Mouse (Mus musculus) forebrain, embryonic 10.5 days (tissue): ENCODE data around the gene Foxl1. TPM values are rescaled to one million over a fixed set of nuclear protein-coding genes. Genes with fewer than 3 reads are reported as not detected.

ENCODE experiments used
- DNase-seq: peaks from one replicate; pipeline ENCODE4 v3.0.0-alpha.2; 2017; ENCODE audit warnings: low spot score; ENCODE audit errors: extremely low spot score
- H3K27ac ChIP-seq: fragments of 300-500 bp; sonication (generic); 2 replicates; pipeline ENCODE4 v1.5.1; 2016; ENCODE audit warnings: mild to moderate bottlenecking
- H3K27me3 ChIP-seq: fragments of 300-500 bp; sonication (generic); 2 replicates; pipeline ENCODE4 v1.6.1; 2016; ENCODE audit warnings: mild to moderate bottlenecking; ENCODE audit not compliant: poor library complexity, severe bottlenecking
- H3K36me3 ChIP-seq: fragments of 300-500 bp; sonication (generic); replicated peaks from 2 replicates; pipeline ENCODE4 v1.6.1; 2016; ENCODE audit warnings: mild to moderate bottlenecking, moderate library complexity
- H3K4me1 ChIP-seq: fragments of 300-500 bp; sonication (generic); 2 replicates; pipeline ENCODE4 v1.6.1; 2016
- H3K4me3 ChIP-seq: fragments of 300-500 bp; sonication (generic); 2 replicates; pipeline ENCODE4 v1.5.1; 2016; ENCODE audit warnings: mild to moderate bottlenecking, moderate library complexity
- H3K9me3 ChIP-seq: fragments of 300-500 bp; sonication (generic); 2 replicates; pipeline ENCODE4 v1.6.1; 2016; ENCODE audit warnings: mild to moderate bottlenecking, moderate library complexity
- WGBS: fragments of 180-500 bp; shearing (Covaris S2); methylation state at CpG from one replicate; pipeline ENCODE4 v1.1.7; 2016; 5-methylcytosine and 5-hydroxymethylcytosine counted together
- polyA plus RNA-seq: library from polyadenylated mRNA; unstranded; fragments of >200 nt; fragmentation: Nextera tagmentation; extraction: Ambion mirVana; gene quantifications from 2 replicates; pipeline ENCODE4 v1.2.1, GENCODE M21; 2016

Foxl1 gene
- polyA plus RNA-seq, 1 experiment from 2014 or later = 0.76 TPM

- WGBS = 11% methylated on average over 5 of the region's 5 CpGs
- H3K27ac ChIP-seq = peak overlapping the region; percentile 90
- peaks cover 29% of the 10 kb centered on the region for H3K36me3 ChIP-seq
- H3K27me3 ChIP-seq = peaks cover 45% of the 10 kb centered on the region
- peaks cover 31% of the 10 kb centered on the region for H3K4me1 ChIP-seq
- no peaks in the 10 kb centered on the region for H3K9me3 ChIP-seq
- H3K4me3 ChIP-seq = peak overlapping the region; percentile 82
- DNase-seq = no peak
These were observed 19.1 kb upstream of the Foxl1 start for GRCm38 (mm10) chr8:121108657-121109056.

GRCm38 (mm10) chr8:121111145-121111907 lies 16.4 kb upstream of the Foxl1 start:
- no peak for DNase-seq
- peaks cover 35% of the 10 kb centered on the region for H3K4me1 ChIP-seq
- H3K36me3 ChIP-seq = peaks cover 3% of the 10 kb centered on the region
- H3K4me3 ChIP-seq = no peak overlapping the region
- no peaks in the 10 kb centered on the region for H3K9me3 ChIP-seq
- H3K27ac ChIP-seq = no peak overlapping the region
- H3K27me3 ChIP-seq = peaks cover 72% of the 10 kb centered on the region
- 50% methylated on average over 7 of the region's 7 CpGs for WGBS

- Histone ChIP-seq H3K4me3 (no peak overlapping the region), H3K9me3 (no peaks in the 10 kb centered on the region), H3K27ac (no peak overlapping the region), H3K27me3 (peaks cover 91% of the 10 kb centered on the region), H3K4me1 (peaks cover 38% of the 10 kb centered on the region), H3K36me3 (no peaks in the 10 kb centered on the region)
- WGBS = 2% methylated on average over 21 of the region's 21 CpGs
- DNase-seq = peak; percentile 95
These were observed 14.5 kb upstream of the Foxl1 start for GRCm38 (mm10) chr8:121113261-121113660.

GRCm38 (mm10) chr8:121115136-121115535 lies 12.6 kb upstream of the Foxl1 start:
- DNase-seq = peak; percentile 45
- Histone ChIP-seq H3K9me3 (no peaks in the 10 kb centered on the region), H3K4me3 (peak overlapping the region; percentile 19), H3K27me3 (peaks cover 100% of the 10 kb centered on the region), H3K4me1 (peaks cover 33% of the 10 kb centered on the region), H3K27ac (no peak overlapping the region), H3K36me3 (no peaks in the 10 kb centered on the region)
- under 1% methylated on average over 25 of the region's 25 CpGs for WGBS

- Histone ChIP-seq H3K9me3 (no peaks in the 10 kb centered on the region), H3K27ac (peak within 1 kb of the TSS; percentile 71), H3K36me3 (no peaks in the 10 kb centered on the region), H3K27me3 (peaks cover 100% of the 10 kb centered on the region), H3K4me3 (peak within 1 kb of the TSS; percentile 58), H3K4me1 (peaks cover 39% of the 10 kb centered on the region)
- peak; percentile 84 for DNase-seq
- whole genome bisulfite sequencing = under 1% methylated on average over 25 of the region's 25 CpGs
These were observed 11.8 kb upstream of the Foxl1 start, which contains the start of gene Foxc2 for GRCm38 (mm10) chr8:121115948-121116347. TSS of gene Foxc2 (plus strand) at chr8:121116171.

- H3K4me3 ChIP-seq = peak overlapping the region; percentile 58
- H3K9me3 ChIP-seq = no peaks in the 10 kb centered on the region
- peaks cover 100% of the 10 kb centered on the region for H3K27me3 ChIP-seq
- DNase-seq = peak; percentile 58
- H3K4me1 ChIP-seq = peaks cover 39% of the 10 kb centered on the region
- under 1% methylated on average over 55 of the region's 55 CpGs for WGBS
- H3K36me3 ChIP-seq = no peaks in the 10 kb centered on the region
- H3K27ac ChIP-seq = peak overlapping the region; percentile 71
These were observed 11.1 kb upstream of the Foxl1 start for GRCm38 (mm10) chr8:121116591-121117185.

GRCm38 (mm10) chr8:121117186-121117651 lies 10.5 kb upstream of the Foxl1 start:
- Histone ChIP-seq H3K36me3 (no peaks in the 10 kb centered on the region), H3K4me3 (peak overlapping the region; percentile 58), H3K9me3 (no peaks in the 10 kb centered on the region), H3K27me3 (peaks cover 100% of the 10 kb centered on the region), H3K4me1 (peaks cover 39% of the 10 kb centered on the region), H3K27ac (peak overlapping the region; percentile 71)
- peak; percentile 30 for DNase-seq
- under 1% methylated on average over 62 of the region's 62 CpGs for WGBS

- H3K4me1 ChIP-seq = peaks cover 44% of the 10 kb centered on the region
- H3K9me3 ChIP-seq = no peaks in the 10 kb centered on the region
- DNase-seq = peak; percentile 51
- H3K4me3 ChIP-seq = peak overlapping the region; percentile 58
- under 1% methylated on average over 28 of the region's 28 CpGs for WGBS
- peaks cover 100% of the 10 kb centered on the region for H3K27me3 ChIP-seq
- peak overlapping the region; percentile 71 for H3K27ac ChIP-seq
- H3K36me3 ChIP-seq = no peaks in the 10 kb centered on the region
These were observed 9.8 kb upstream of the Foxl1 start for GRCm38 (mm10) chr8:121117906-121118305.

- Histone ChIP-seq H3K27ac (no peak overlapping the region), H3K4me3 (peak overlapping the region; percentile 58), H3K4me1 (peaks cover 41% of the 10 kb centered on the region), H3K9me3 (no peaks in the 10 kb centered on the region), H3K36me3 (no peaks in the 10 kb centered on the region), H3K27me3 (peaks cover 100% of the 10 kb centered on the region)
- 1% methylated on average over 18 of the region's 18 CpGs for WGBS
- peak; percentile 47 for DNase-seq
These were observed 8.9 kb upstream of the Foxl1 start for GRCm38 (mm10) chr8:121118634-121119420.

- no peak overlapping the region for H3K27ac ChIP-seq
- WGBS = 2% methylated on average over 12 of the region's 12 CpGs
- no peaks in the 10 kb centered on the region for H3K9me3 ChIP-seq
- peaks cover 100% of the 10 kb centered on the region for H3K27me3 ChIP-seq
- H3K36me3 ChIP-seq = no peaks in the 10 kb centered on the region
- peak; percentile 33 for DNase-seq
- H3K4me1 ChIP-seq = peaks cover 45% of the 10 kb centered on the region
- H3K4me3 ChIP-seq = peak overlapping the region; percentile 58
These were observed 7.9 kb upstream of the Foxl1 start for GRCm38 (mm10) chr8:121119635-121120455.

GRCm38 (mm10) chr8:121120456-121121419 lies 7.0 kb upstream of the Foxl1 start:
- 5% methylated on average over 17 of the region's 17 CpGs for WGBS

More at GRCm38 (mm10) chr8:121120456-121121419, 7.0 kb upstream of the Foxl1 start:
- no peak overlapping the region for H3K27ac ChIP-seq
- no peaks in the 10 kb centered on the region for H3K9me3 ChIP-seq
- no peaks in the 10 kb centered on the region for H3K36me3 ChIP-seq
- H3K4me3 ChIP-seq = peak overlapping the region; percentile 58
- peaks cover 49% of the 10 kb centered on the region for H3K4me1 ChIP-seq
- peaks cover 100% of the 10 kb centered on the region for H3K27me3 ChIP-seq
- no peak for DNase-seq
